Mouse (Mus musculus): ENCODE measurements around the gene Focad. TPM values are rescaled to one million over a fixed set of nuclear protein-coding genes. Genes with fewer than 3 reads are reported as not detected.

Gene Focad
- polyA plus RNA-seq, 1 experiment, result 6.8 TPM

- no peaks in the 10 kb centered on the region for H3K27me3 ChIP-seq (replicated peaks; ENCODE audit: control insufficient read depth, insufficient read depth, low read length)
- DNase-seq, result no peak
- no peak overlapping the region for H3K27ac ChIP-seq (ENCODE audit: insufficient read depth, low read depth, low read length)
- no peaks in the 10 kb centered on the region for H3K36me3 ChIP-seq (ENCODE audit: control insufficient read depth, insufficient read depth, low read length)
- H3K4me3 ChIP-seq (ENCODE audit: insufficient read depth, low read depth, low read length), result no peak overlapping the region
- H3K4me1 ChIP-seq (ENCODE audit: control insufficient read depth, insufficient read depth, low read length), result no peaks in the 10 kb centered on the region
- no peak for TF ChIP-seq POLR2A (IDR thresholded peaks at IDR 0.05; ENCODE audit: low read depth, low read length)
- WGBS, result 92% methylated on average over 1 of the region's 1 CpGs
Measured at GRCm38 (mm10) chr4:88264536-88264935, 170.1 kb downstream of the Focad start.

- Histone ChIP-seq H3K27ac (ENCODE audit: insufficient read depth, low read depth, low read length) (no peak overlapping the region), H3K4me3 (ENCODE audit: insufficient read depth, low read depth, low read length) (no peak overlapping the region), H3K27me3 (replicated peaks; ENCODE audit: control insufficient read depth, insufficient read depth, low read length) (no peaks in the 10 kb centered on the region), H3K4me1 (ENCODE audit: control insufficient read depth, insufficient read depth, low read length) (no peaks in the 10 kb centered on the region), H3K36me3 (ENCODE audit: control insufficient read depth, insufficient read depth, low read length) (no peaks in the 10 kb centered on the region)
- DNase-seq, result no peak
- 75% methylated on average over 7 of the region's 7 CpGs for WGBS
- TF ChIP-seq POLR2A (IDR thresholded peaks at IDR 0.05; ENCODE audit: low read depth, low read length), result no peak
- no peak for TF ChIP-seq CTCF (conservative IDR thresholded peaks at IDR 0.05; ENCODE audit: insufficient read depth, insufficient read length, low read depth, low read length)
Measured at GRCm38 (mm10) chr4:88270408-88271067, 176.1 kb downstream of the Focad start.

- H3K4me1 ChIP-seq (ENCODE audit: control insufficient read depth, insufficient read depth, low read length), result no peaks in the 10 kb centered on the region
- H3K4me3 ChIP-seq (ENCODE audit: insufficient read depth, low read depth, low read length), result no peak overlapping the region
- no peak for TF ChIP-seq CTCF (conservative IDR thresholded peaks at IDR 0.05; ENCODE audit: insufficient read depth, insufficient read length, low read depth, low read length)
- no peak for TF ChIP-seq POLR2A (IDR thresholded peaks at IDR 0.05; ENCODE audit: low read depth, low read length)
- 43% methylated on average over 6 of the region's 6 CpGs for WGBS
- peak; percentile 2 for DNase-seq
- no peaks in the 10 kb centered on the region for H3K27me3 ChIP-seq (replicated peaks; ENCODE audit: control insufficient read depth, insufficient read depth, low read length)
- no peaks in the 10 kb centered on the region for H3K36me3 ChIP-seq (ENCODE audit: control insufficient read depth, insufficient read depth, low read length)
- H3K27ac ChIP-seq (ENCODE audit: insufficient read depth, low read depth, low read length), result no peak overlapping the region
Measured at GRCm38 (mm10) chr4:88275571-88276041, 181.2 kb downstream of the Focad start.

GRCm38 (mm10) chr4:88276058-88276734 is 181.8 kb downstream of the Focad start:
- H3K27ac ChIP-seq (ENCODE audit: insufficient read depth, low read depth, low read length), result no peak overlapping the region
- no peak for TF ChIP-seq CTCF (conservative IDR thresholded peaks at IDR 0.05; ENCODE audit: insufficient read depth, insufficient read length, low read depth, low read length)
- no peak for TF ChIP-seq POLR2A (IDR thresholded peaks at IDR 0.05; ENCODE audit: low read depth, low read length)
- no peak for DNase-seq
- H3K36me3 ChIP-seq (ENCODE audit: control insufficient read depth, insufficient read depth, low read length), result no peaks in the 10 kb centered on the region
- H3K27me3 ChIP-seq (replicated peaks; ENCODE audit: control insufficient read depth, insufficient read depth, low read length), result no peaks in the 10 kb centered on the region
- H3K4me3 ChIP-seq (ENCODE audit: insufficient read depth, low read depth, low read length), result no peak overlapping the region
- WGBS, result 84% methylated on average over 4 of the region's 4 CpGs
- H3K4me1 ChIP-seq (ENCODE audit: control insufficient read depth, insufficient read depth, low read length), result no peaks in the 10 kb centered on the region

GRCm38 (mm10) chr4:88278524-88278923 is 184.1 kb downstream of the Focad start:
- Histone ChIP-seq H3K36me3 (ENCODE audit: control insufficient read depth, insufficient read depth, low read length) (no peaks in the 10 kb centered on the region), H3K27me3 (replicated peaks; ENCODE audit: control insufficient read depth, insufficient read depth, low read length) (no peaks in the 10 kb centered on the region), H3K4me3 (ENCODE audit: insufficient read depth, low read depth, low read length) (no peak overlapping the region), H3K4me1 (ENCODE audit: control insufficient read depth, insufficient read depth, low read length) (no peaks in the 10 kb centered on the region), H3K27ac (ENCODE audit: insufficient read depth, low read depth, low read length) (no peak overlapping the region)
- WGBS, result 97% methylated on average over 2 of the region's 2 CpGs
- DNase-seq, result no peak
- no peak for TF ChIP-seq POLR2A (IDR thresholded peaks at IDR 0.05; ENCODE audit: low read depth, low read length)
- no peak for TF ChIP-seq CTCF (conservative IDR thresholded peaks at IDR 0.05; ENCODE audit: insufficient read depth, insufficient read length, low read depth, low read length)

- H3K36me3 ChIP-seq (ENCODE audit: control insufficient read depth, insufficient read depth, low read length), result no peaks in the 10 kb centered on the region
- WGBS, result 100% methylated on average over 2 of the region's 2 CpGs
- TF ChIP-seq CTCF (conservative IDR thresholded peaks at IDR 0.05; ENCODE audit: insufficient read depth, insufficient read length, low read depth, low read length) (no peak), POLR2A (IDR thresholded peaks at IDR 0.05; ENCODE audit: low read depth, low read length) (no peak)
- H3K4me1 ChIP-seq (ENCODE audit: control insufficient read depth, insufficient read depth, low read length), result no peaks in the 10 kb centered on the region
- no peak for DNase-seq
- no peaks in the 10 kb centered on the region for H3K27me3 ChIP-seq (replicated peaks; ENCODE audit: control insufficient read depth, insufficient read depth, low read length)
- H3K27ac ChIP-seq (ENCODE audit: insufficient read depth, low read depth, low read length), result no peak overlapping the region
- no peak overlapping the region for H3K4me3 ChIP-seq (ENCODE audit: insufficient read depth, low read depth, low read length)
Measured at GRCm38 (mm10) chr4:88280536-88280935, 186.1 kb downstream of the Focad start.

- TF ChIP-seq CTCF (conservative IDR thresholded peaks at IDR 0.05; ENCODE audit: insufficient read depth, insufficient read length, low read depth, low read length), result no peak
- no peak for TF ChIP-seq POLR2A (IDR thresholded peaks at IDR 0.05; ENCODE audit: low read depth, low read length)
- no peaks in the 10 kb centered on the region for H3K4me1 ChIP-seq (ENCODE audit: control insufficient read depth, insufficient read depth, low read length)
- DNase-seq, result no peak
- H3K4me3 ChIP-seq (ENCODE audit: insufficient read depth, low read depth, low read length), result no peak overlapping the region
- H3K27ac ChIP-seq (ENCODE audit: insufficient read depth, low read depth, low read length), result no peak overlapping the region
- WGBS, result 71% methylated on average over 6 of the region's 6 CpGs
- H3K27me3 ChIP-seq (replicated peaks; ENCODE audit: control insufficient read depth, insufficient read depth, low read length), result no peaks in the 10 kb centered on the region
- no peaks in the 10 kb centered on the region for H3K36me3 ChIP-seq (ENCODE audit: control insufficient read depth, insufficient read depth, low read length)
Measured at GRCm38 (mm10) chr4:88295537-88295936, 201.1 kb downstream of the Focad start.

All from kidney, adult 2 months (tissue).